Mouse (Mus musculus): Measurements from ENCODE around the gene Cnnm1. TPM values are rescaled to one million over a fixed set of nuclear protein-coding genes. Genes with fewer than 3 reads are reported as not detected.

Cnnm1 gene
- polyA plus RNA-seq, 1 experiment = not detected

GRCm38 (mm10) chr19:43493878-43494277 lies 53.6 kb downstream of the Cnnm1 start:
- TF ChIP-seq TCF3 (IDR thresholded peaks at IDR 0.05; ENCODE audit: insufficient read length, low read depth) = no peak
- no peak for TF ChIP-seq POLR2A (IDR thresholded peaks at IDR 0.05; ENCODE audit: insufficient read length, low read depth)
- TF ChIP-seq TCF12 (IDR thresholded peaks at IDR 0.05; ENCODE audit: insufficient read depth, poor library complexity, severe bottlenecking) = no peak
- TF ChIP-seq USF1 (IDR thresholded peaks at IDR 0.05; ENCODE audit: low read depth) = no peak
- TF ChIP-seq MYOD1 (IDR thresholded peaks at IDR 0.05; ENCODE audit: control insufficient read depth in 1 of 3, insufficient read length in 2 of 3, low read depth in 2 of 3) = no peak
- no peak for TF ChIP-seq POLR2AphosphoS2 (IDR thresholded peaks at IDR 0.05; ENCODE audit: insufficient read length, low read depth)
- no peak for TF ChIP-seq MAX (IDR thresholded peaks at IDR 0.05; ENCODE audit: low read depth)
- TF ChIP-seq REST (IDR thresholded peaks at IDR 0.05; ENCODE audit: insufficient read depth, insufficient read length) = no peak
- no peak overlapping the region for H3K4me3 ChIP-seq
- no peaks in the 10 kb centered on the region for H3K79me2 ChIP-seq (ENCODE audit: control insufficient read depth, insufficient read depth)
- H3K27me3 ChIP-seq (ENCODE audit: control insufficient read depth, insufficient read depth, insufficient read length) = peaks cover 16% of the 10 kb centered on the region
- H3K36me3 ChIP-seq (ENCODE audit: control insufficient read depth, insufficient read depth) = no peaks in the 10 kb centered on the region
- H3K4me2 ChIP-seq (ENCODE audit: low read depth) = no peak overlapping the region
- no peak overlapping the region for H3ac ChIP-seq (ENCODE audit: control insufficient read depth, insufficient read length)

GRCm38 (mm10) chr19:43494914-43495313 lies 54.7 kb downstream of the Cnnm1 start:
- no peak overlapping the region for H3ac ChIP-seq (ENCODE audit: control insufficient read depth, insufficient read length)
- no peaks in the 10 kb centered on the region for H3K79me2 ChIP-seq (ENCODE audit: control insufficient read depth, insufficient read depth)
- TF ChIP-seq SRF (IDR thresholded peaks at IDR 0.05; ENCODE audit: control insufficient read depth, insufficient read length, low read depth) = no peak
- no peak for TF ChIP-seq E2F4 (IDR thresholded peaks at IDR 0.05; ENCODE audit: insufficient read depth)
- no peak for TF ChIP-seq CEBPB (IDR thresholded peaks at IDR 0.05; ENCODE audit: insufficient read depth, poor library complexity, severe bottlenecking)
- H3K36me3 ChIP-seq (ENCODE audit: control insufficient read depth, insufficient read depth) = no peaks in the 10 kb centered on the region
- peaks cover 15% of the 10 kb centered on the region for H3K27me3 ChIP-seq (ENCODE audit: control insufficient read depth, insufficient read depth, insufficient read length)
- H3K4me2 ChIP-seq (ENCODE audit: low read depth) = no peak overlapping the region
- no peak overlapping the region for H3K4me3 ChIP-seq

GRCm38 (mm10) chr19:43495846-43496245 lies 55.6 kb downstream of the Cnnm1 start:
- H3K27me3 ChIP-seq (ENCODE audit: control insufficient read depth, insufficient read depth, insufficient read length) = peaks cover 8% of the 10 kb centered on the region
- peaks cover 4% of the 10 kb centered on the region for H3K36me3 ChIP-seq (ENCODE audit: control insufficient read depth, insufficient read depth)
- no peaks in the 10 kb centered on the region for H3K79me2 ChIP-seq (ENCODE audit: control insufficient read depth, insufficient read depth)
- H3K4me3 ChIP-seq = no peak overlapping the region
- no peak overlapping the region for H3K4me2 ChIP-seq (ENCODE audit: low read depth)
- H3ac ChIP-seq (ENCODE audit: control insufficient read depth, insufficient read length) = no peak overlapping the region
- TF ChIP-seq TCF3 (IDR thresholded peaks at IDR 0.05; ENCODE audit: insufficient read length, low read depth) = no peak
- TF ChIP-seq MAX (IDR thresholded peaks at IDR 0.05; ENCODE audit: low read depth) = no peak
- TF ChIP-seq SRF (IDR thresholded peaks at IDR 0.05; ENCODE audit: control insufficient read depth, insufficient read length, low read depth) = no peak
- TF ChIP-seq E2F4 (IDR thresholded peaks at IDR 0.05; ENCODE audit: insufficient read depth) = no peak
- no peak for TF ChIP-seq CEBPB (IDR thresholded peaks at IDR 0.05; ENCODE audit: insufficient read depth, poor library complexity, severe bottlenecking)
- TF ChIP-seq USF1 (IDR thresholded peaks at IDR 0.05; ENCODE audit: low read depth) = no peak
- TF ChIP-seq TCF12 (IDR thresholded peaks at IDR 0.05; ENCODE audit: insufficient read depth, poor library complexity, severe bottlenecking) = no peak
- TF ChIP-seq MYOG (IDR thresholded peaks at IDR 0.05; ENCODE audit: control insufficient read depth in 1 of 3, insufficient read depth in 1 of 3, insufficient read length in 2 of 3, low read depth in 2 of 3) = no peak
- no peak for TF ChIP-seq REST (IDR thresholded peaks at IDR 0.05; ENCODE audit: insufficient read depth, insufficient read length)
- TF ChIP-seq POLR2AphosphoS2 (IDR thresholded peaks at IDR 0.05; ENCODE audit: insufficient read length, low read depth) = no peak
- TF ChIP-seq MYOD1 (IDR thresholded peaks at IDR 0.05; ENCODE audit: control insufficient read depth in 1 of 3, insufficient read length in 2 of 3, low read depth in 2 of 3) = no peak
- TF ChIP-seq POLR2A (IDR thresholded peaks at IDR 0.05; ENCODE audit: insufficient read length, low read depth) = no peak

GRCm38 (mm10) chr19:43497440-43497839 lies 57.2 kb downstream of the Cnnm1 start:
- no peaks in the 10 kb centered on the region for H3K27me3 ChIP-seq (ENCODE audit: control insufficient read depth, insufficient read depth, insufficient read length)
- TF ChIP-seq MYOD1 (IDR thresholded peaks at IDR 0.05; ENCODE audit: control insufficient read depth in 1 of 3, insufficient read length in 2 of 3, low read depth in 2 of 3) (no peak), POLR2AphosphoS2 (IDR thresholded peaks at IDR 0.05; ENCODE audit: insufficient read length, low read depth) (peak; percentile 8)
- no peaks in the 10 kb centered on the region for H3K79me2 ChIP-seq (ENCODE audit: control insufficient read depth, insufficient read depth)
- H3K4me2 ChIP-seq (ENCODE audit: low read depth) = no peak overlapping the region
- no peak overlapping the region for H3K4me3 ChIP-seq
- no peak overlapping the region for H3ac ChIP-seq (ENCODE audit: control insufficient read depth, insufficient read length)
- H3K36me3 ChIP-seq (ENCODE audit: control insufficient read depth, insufficient read depth) = peaks cover 16% of the 10 kb centered on the region

- no peaks in the 10 kb centered on the region for H3K79me2 ChIP-seq (ENCODE audit: control insufficient read depth, insufficient read depth)
- H3K27me3 ChIP-seq (ENCODE audit: control insufficient read depth, insufficient read depth, insufficient read length) = no peaks in the 10 kb centered on the region
- H3K4me3 ChIP-seq = no peak overlapping the region
- H3K4me2 ChIP-seq (ENCODE audit: low read depth) = peak overlapping the region; percentile 40
- H3K36me3 ChIP-seq (ENCODE audit: control insufficient read depth, insufficient read depth) = peaks cover 26% of the 10 kb centered on the region
- TF ChIP-seq E2F4 (IDR thresholded peaks at IDR 0.05; ENCODE audit: insufficient read depth) (no peak), MAX (IDR thresholded peaks at IDR 0.05; ENCODE audit: low read depth) (no peak), POLR2AphosphoS2 (IDR thresholded peaks at IDR 0.05; ENCODE audit: insufficient read length, low read depth) (peak; percentile 56), USF1 (IDR thresholded peaks at IDR 0.05; ENCODE audit: low read depth) (no peak), TCF3 (IDR thresholded peaks at IDR 0.05; ENCODE audit: insufficient read length, low read depth) (no peak), POLR2A (IDR thresholded peaks at IDR 0.05; ENCODE audit: insufficient read length, low read depth) (no peak), REST (IDR thresholded peaks at IDR 0.05; ENCODE audit: insufficient read depth, insufficient read length) (no peak)
- H3ac ChIP-seq (ENCODE audit: control insufficient read depth, insufficient read length) = no peak overlapping the region
Observed at GRCm38 (mm10) chr19:43498874-43499273, 58.6 kb downstream of the Cnnm1 start.
